Mouse (Mus musculus) midbrain, embryonic 14.5 days (tissue): ENCODE data around the gene Tram2. TPM values are rescaled to one million over a fixed set of nuclear protein-coding genes. Genes with fewer than 3 reads are reported as not detected.

Source experiments
- ATAC-seq: fragments of 200-750 bp; cut with Nextera tagmentation; 2 replicates; pipeline ENCODE4 v1.8.0; 2017; ENCODE audit warnings: moderate number of reproducible peaks, moderate library complexity; ENCODE audit not compliant: low FRiP score, low TSS enrichment
- DNase-seq: peaks from one replicate; pipeline ENCODE4 v3.0.0-alpha.2; 2015
- H3K27ac ChIP-seq: fragments of 300-500 bp; sonication (generic); replicated peaks from 2 replicates; pipeline ENCODE4 v1.5.1; 2014; ENCODE audit warnings: mild to moderate bottlenecking, low read depth, low read length, moderate library complexity
- H3K27me3 ChIP-seq: fragments of 300-500 bp; sonication (generic); 2 replicates; pipeline ENCODE4 v1.6.1; 2014; ENCODE audit warnings: low read length, control low read depth, mixed read lengths; ENCODE audit not compliant: control insufficient read depth, insufficient read depth
- H3K36me3 ChIP-seq: fragments of 300-500 bp; sonication (generic); 2 replicates; pipeline ENCODE4 v1.6.1; 2014; ENCODE audit warnings: low read length, control low read depth; ENCODE audit not compliant: control insufficient read depth, insufficient read depth
- H3K4me1 ChIP-seq: fragments of 300-500 bp; sonication (generic); 2 replicates; pipeline ENCODE4 v1.6.1; 2014; ENCODE audit warnings: mild to moderate bottlenecking, antibody characterized with exemption, low read length, control low read depth; ENCODE audit not compliant: control insufficient read depth, insufficient read depth
- H3K4me2 ChIP-seq: fragments of 300-500 bp; sonication (generic); 2 replicates; pipeline ENCODE4 v1.6.1; 2014; ENCODE audit warnings: mild to moderate bottlenecking, low read length, moderate library complexity
- H3K4me3 ChIP-seq: fragments of 300-500 bp; sonication (generic); replicated peaks from 2 replicates; pipeline ENCODE4 v1.5.1; 2014; ENCODE audit warnings: low read depth, low read length
- H3K9ac ChIP-seq: fragments of 300-500 bp; sonication (generic); replicated peaks from 2 replicates; pipeline ENCODE4 v1.6.1; 2014; ENCODE audit warnings: mild to moderate bottlenecking, low read length, moderate library complexity
- H3K9me3 ChIP-seq: fragments of 300-500 bp; sonication (generic); 2 replicates; pipeline ENCODE4 v1.6.1; 2016; ENCODE audit warnings: low read length, control low read depth, mixed read lengths; ENCODE audit not compliant: control insufficient read depth
- WGBS: fragments of 180-500 bp; shearing (Covaris S2); extraction: QIAGEN DNeasy Blood & Tissue Kit; methylation state at CpG from one replicate; pipeline ENCODE4 v1.1.7; 2014; 5-methylcytosine and 5-hydroxymethylcytosine counted together
- polyA plus RNA-seq: library from polyadenylated mRNA; unstranded; fragments of >200 nt; fragmentation: Nextera tagmentation; extraction: Ambion mirVana; gene quantifications from 2 replicates; pipeline ENCODE4 v1.2.1, GENCODE M21; 2014

The Tram2 gene
- polyA plus RNA-seq, 1 experiment from 2014 or later, result 2.7 TPM

GRCm38 (mm10) chr1:20984103-20984502 is 94.9 kb downstream of the Tram2 start:
- Histone ChIP-seq H3K4me3 (no peak overlapping the region), H3K27ac (no peak overlapping the region), H3K27me3 (no peaks in the 10 kb centered on the region), H3K4me2 (no peak overlapping the region), H3K4me1 (no peaks in the 10 kb centered on the region), H3K36me3 (no peaks in the 10 kb centered on the region), H3K9me3 (no peaks in the 10 kb centered on the region), H3K9ac (no peak overlapping the region)
- WGBS, result 74% methylated on average over 2 of the region's 2 CpGs
- DNase-seq, result peak; percentile 22
- no peak for ATAC-seq

GRCm38 (mm10) chr1:20981764-20982163 is 97.3 kb downstream of the Tram2 start:
- Histone ChIP-seq H3K4me3 (no peak overlapping the region), H3K4me2 (no peak overlapping the region), H3K9ac (no peak overlapping the region), H3K27me3 (no peaks in the 10 kb centered on the region), H3K27ac (no peak overlapping the region), H3K9me3 (no peaks in the 10 kb centered on the region), H3K4me1 (no peaks in the 10 kb centered on the region), H3K36me3 (no peaks in the 10 kb centered on the region)
- no peak for ATAC-seq
- no peak for DNase-seq
- 88% methylated on average over 6 of the region's 6 CpGs for WGBS

GRCm38 (mm10) chr1:20980553-20980952 is 98.5 kb downstream of the Tram2 start:
- DNase-seq, result no peak
- Histone ChIP-seq H3K4me3 (no peak overlapping the region), H3K9ac (no peak overlapping the region), H3K4me2 (no peak overlapping the region), H3K27me3 (no peaks in the 10 kb centered on the region), H3K27ac (no peak overlapping the region), H3K36me3 (no peaks in the 10 kb centered on the region), H3K9me3 (no peaks in the 10 kb centered on the region), H3K4me1 (no peaks in the 10 kb centered on the region)
- 13% methylated on average over 1 of the region's 1 CpGs for WGBS
- ATAC-seq, result no peak

DNA sequence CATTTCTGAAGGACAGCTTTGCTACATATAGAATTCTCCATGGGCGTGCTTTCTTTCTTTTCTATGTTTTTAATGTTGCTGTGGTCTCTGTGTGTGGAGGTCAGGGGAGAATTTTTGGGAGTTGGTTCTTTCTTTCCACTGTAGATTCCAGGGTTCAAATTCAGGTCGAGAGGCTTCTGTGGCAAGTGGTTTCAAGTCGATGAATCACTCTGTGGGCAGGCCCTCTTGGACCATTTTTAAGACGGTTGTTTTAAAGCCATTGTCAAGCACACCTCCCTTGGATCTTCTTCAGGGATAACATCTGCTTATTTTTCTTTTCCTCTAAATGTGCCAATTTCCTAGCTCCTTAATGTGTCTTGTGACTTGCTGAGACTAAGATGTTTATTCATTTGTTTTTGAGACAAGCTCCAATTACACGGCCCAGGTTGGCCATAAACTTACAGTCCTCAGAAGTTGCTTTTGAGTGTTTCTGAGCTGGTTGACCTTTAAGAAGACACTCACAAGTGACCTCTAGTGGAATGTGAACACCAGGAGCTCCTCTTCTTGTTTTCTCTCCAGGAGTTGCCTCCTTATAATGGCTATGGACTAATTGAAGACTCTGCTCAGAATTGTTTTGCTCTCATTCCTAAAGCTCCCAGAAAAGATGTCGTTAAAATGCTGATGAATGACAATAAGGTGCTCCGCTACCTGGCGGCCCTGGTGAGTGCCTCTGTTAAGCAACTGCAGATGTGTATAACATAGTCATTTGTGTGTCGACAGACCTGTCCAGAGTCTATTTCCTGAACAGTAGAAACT is 104.5 kb downstream of the Tram2 start:
- no peak overlapping the region for H3K27ac ChIP-seq
- no peaks in the 10 kb centered on the region for H3K36me3 ChIP-seq
- ATAC-seq (no peak), DNase-seq (no peak)
- H3K4me3 ChIP-seq, result no peak overlapping the region
- H3K4me1 ChIP-seq, result no peaks in the 10 kb centered on the region
- 83% methylated on average over 9 of the region's 9 CpGs for WGBS
- H3K4me2 ChIP-seq, result no peak overlapping the region
- no peak overlapping the region for H3K9ac ChIP-seq
- H3K9me3 ChIP-seq, result no peaks in the 10 kb centered on the region
- no peaks in the 10 kb centered on the region for H3K27me3 ChIP-seq

GRCm38 (mm10) chr1:20973389-20973788 is 105.6 kb downstream of the Tram2 start:
- Histone ChIP-seq H3K36me3 (no peaks in the 10 kb centered on the region), H3K4me2 (no peak overlapping the region), H3K27ac (no peak overlapping the region), H3K4me1 (no peaks in the 10 kb centered on the region), H3K4me3 (no peak overlapping the region), H3K27me3 (no peaks in the 10 kb centered on the region), H3K9me3 (no peaks in the 10 kb centered on the region), H3K9ac (no peak overlapping the region)
- ATAC-seq, result no peak
- 98% methylated on average over 6 of the region's 6 CpGs for WGBS
- no peak for DNase-seq

DNA sequence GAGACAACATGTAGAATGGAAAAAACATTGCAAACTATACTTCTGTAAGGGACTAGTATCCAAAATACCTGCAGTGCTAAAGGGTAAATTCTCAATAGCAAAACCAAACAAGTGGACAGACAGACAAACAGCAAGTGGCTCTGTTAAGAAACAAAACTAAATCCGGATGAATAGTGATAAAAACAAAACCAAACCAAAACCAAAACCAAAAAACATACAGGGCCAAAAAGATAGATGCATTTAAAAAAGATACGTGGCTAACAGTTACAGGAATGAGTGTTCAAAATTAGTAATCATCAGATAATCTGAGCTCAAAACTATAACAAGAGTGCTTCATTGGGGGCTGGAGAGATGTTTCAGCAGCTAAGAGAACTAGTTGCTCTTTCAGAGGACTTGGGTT is 109.4 kb downstream of the Tram2 start:
- Histone ChIP-seq H3K36me3 (no peaks in the 10 kb centered on the region), H3K27ac (no peak overlapping the region), H3K9me3 (no peaks in the 10 kb centered on the region), H3K4me2 (no peak overlapping the region), H3K9ac (no peak overlapping the region), H3K27me3 (no peaks in the 10 kb centered on the region), H3K4me3 (no peak overlapping the region), H3K4me1 (no peaks in the 10 kb centered on the region)
- WGBS, result 80% methylated on average over 2 of the region's 2 CpGs
- DNase-seq, result no peak
- no peak for ATAC-seq

GRCm38 (mm10) chr1:20954876-20955275 is 124.2 kb downstream of the Tram2 start:
- DNase-seq (no peak), ATAC-seq (no peak)
- peaks cover 5% of the 10 kb centered on the region; the same call in 1 of the 2 replicates for H3K4me1 ChIP-seq
- no peak overlapping the region for H3K4me2 ChIP-seq
- no peaks in the 10 kb centered on the region for H3K36me3 ChIP-seq
- H3K9ac ChIP-seq, result no peak overlapping the region
- no peaks in the 10 kb centered on the region for H3K9me3 ChIP-seq
- no peaks in the 10 kb centered on the region for H3K27me3 ChIP-seq
- H3K27ac ChIP-seq, result no peak overlapping the region
- no peak overlapping the region for H3K4me3 ChIP-seq
- WGBS, result 86% methylated on average over 3 of the region's 3 CpGs

- DNase-seq, result no peak
- Histone ChIP-seq H3K9me3 (no peaks in the 10 kb centered on the region), H3K27me3 (no peaks in the 10 kb centered on the region), H3K27ac (peak overlapping the region; percentile 86), H3K4me3 (peak overlapping the region; percentile 48), H3K4me2 (peak overlapping the region; percentile 55), H3K36me3 (no peaks in the 10 kb centered on the region), H3K9ac (peak overlapping the region; percentile 69), H3K4me1 (peaks cover 5% of the 10 kb centered on the region; the same call in 1 of the 2 replicates)
- under 1% methylated on average over 16 of the region's 16 CpGs for WGBS
- no peak; the same call in 1 of the 2 replicates for ATAC-seq
Observed at GRCm38 (mm10) chr1:20951799-20952198, 127.2 kb downstream of the Tram2 start.

- 3% methylated on average over 23 of the region's 23 CpGs for WGBS
- Histone ChIP-seq H3K4me3 (peak within 1 kb of the TSS; percentile 48), H3K36me3 (no peaks in the 10 kb centered on the region), H3K27me3 (no peaks in the 10 kb centered on the region), H3K4me1 (peaks cover 5% of the 10 kb centered on the region; the same call in 1 of the 2 replicates), H3K9ac (peak within 1 kb of the TSS; percentile 69), H3K27ac (peak within 1 kb of the TSS; percentile 86), H3K4me2 (peak within 1 kb of the TSS; percentile 55), H3K9me3 (no peaks in the 10 kb centered on the region)
- DNase-seq, result peak; percentile 97
- peak; percentile 97 for ATAC-seq
Observed at GRCm38 (mm10) chr1:20951300-20951763, 127.7 kb downstream of the Tram2 start, which contains the start of gene Efhc1. Efhc1 (plus strand) TSS chr1:20951626.
